Mouse (Mus musculus): Measurements from ENCODE around the gene Cyp2w1.
"Not testable (repeated sequence)": the region's sequence is repeated elsewhere in the genome, so short reads cannot be mapped to it uniquely, and the experiment has no call there.

The Cyp2w1 gene

GRCm38 (mm10) chr5:139383234-139383633 lies 30.8 kb downstream of the Cyp2w1 start:
- in situ Hi-C loops (cut with MboI, MseI) = no loop called here

DNA sequence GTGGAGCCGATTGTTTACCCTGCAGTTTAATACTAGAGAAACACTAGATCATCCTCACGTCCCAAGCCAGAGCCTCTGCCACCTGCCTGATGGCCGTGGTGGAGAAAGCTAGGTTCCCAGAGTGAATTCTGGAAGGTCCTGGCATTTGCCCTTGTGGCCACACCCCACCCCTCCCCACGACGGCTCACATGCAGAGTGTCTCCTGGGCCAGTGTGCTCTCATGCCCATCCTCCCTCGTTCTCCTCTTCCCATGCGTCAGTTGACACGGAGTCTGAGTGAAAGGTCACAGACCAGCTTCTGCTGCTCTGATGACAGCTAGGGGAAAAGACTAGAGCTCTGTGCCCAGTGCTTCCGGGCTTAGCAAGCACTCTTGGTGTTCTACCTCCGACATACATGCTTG lies 32.1 kb downstream of the Cyp2w1 start:
- in situ Hi-C loops (cut with MboI, MseI) = no loop called here

DNA sequence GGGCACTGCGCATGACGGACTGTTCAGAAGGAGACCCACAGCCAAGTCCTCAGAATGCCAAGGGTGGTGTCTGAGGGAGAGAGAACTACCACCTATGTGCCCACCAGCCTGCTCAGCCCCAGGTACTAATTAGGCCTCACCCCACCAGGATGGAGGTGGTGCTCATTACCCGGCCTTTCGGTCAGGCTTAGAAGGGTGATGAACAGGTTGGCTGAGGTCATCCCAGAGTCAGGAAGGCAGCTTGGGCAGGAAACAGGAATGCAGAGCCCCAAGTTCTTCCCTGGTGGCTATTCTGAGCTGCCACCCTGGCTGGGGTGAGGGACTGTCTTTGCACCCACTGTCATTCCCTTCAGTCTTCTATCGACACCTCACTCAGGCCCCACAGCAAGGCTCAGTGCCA lies 33.6 kb downstream of the Cyp2w1 start:
- in situ Hi-C loops (cut with MboI, MseI) = loop anchor here (5.0 kb wide), 1 partner anchor 1261 kb away; the partner anchor contains the start of gene Ttyh3

- in situ Hi-C loops (cut with MboI, MseI) = loop anchor here (5.0 kb wide), 1 partner anchor 1260 kb away; the partner anchor contains the start of gene Ttyh3
These were observed 35.1 kb downstream of the Cyp2w1 start for GRCm38 (mm10) chr5:139387329-139388194.

- in situ Hi-C loops (cut with MboI, MseI) = loop anchor here (5.0 kb wide), 1 partner anchor 1259 kb away; the partner anchor contains the start of gene Ttyh3
These were observed 35.8 kb downstream of the Cyp2w1 start for GRCm38 (mm10) chr5:139388195-139388570.

DNA sequence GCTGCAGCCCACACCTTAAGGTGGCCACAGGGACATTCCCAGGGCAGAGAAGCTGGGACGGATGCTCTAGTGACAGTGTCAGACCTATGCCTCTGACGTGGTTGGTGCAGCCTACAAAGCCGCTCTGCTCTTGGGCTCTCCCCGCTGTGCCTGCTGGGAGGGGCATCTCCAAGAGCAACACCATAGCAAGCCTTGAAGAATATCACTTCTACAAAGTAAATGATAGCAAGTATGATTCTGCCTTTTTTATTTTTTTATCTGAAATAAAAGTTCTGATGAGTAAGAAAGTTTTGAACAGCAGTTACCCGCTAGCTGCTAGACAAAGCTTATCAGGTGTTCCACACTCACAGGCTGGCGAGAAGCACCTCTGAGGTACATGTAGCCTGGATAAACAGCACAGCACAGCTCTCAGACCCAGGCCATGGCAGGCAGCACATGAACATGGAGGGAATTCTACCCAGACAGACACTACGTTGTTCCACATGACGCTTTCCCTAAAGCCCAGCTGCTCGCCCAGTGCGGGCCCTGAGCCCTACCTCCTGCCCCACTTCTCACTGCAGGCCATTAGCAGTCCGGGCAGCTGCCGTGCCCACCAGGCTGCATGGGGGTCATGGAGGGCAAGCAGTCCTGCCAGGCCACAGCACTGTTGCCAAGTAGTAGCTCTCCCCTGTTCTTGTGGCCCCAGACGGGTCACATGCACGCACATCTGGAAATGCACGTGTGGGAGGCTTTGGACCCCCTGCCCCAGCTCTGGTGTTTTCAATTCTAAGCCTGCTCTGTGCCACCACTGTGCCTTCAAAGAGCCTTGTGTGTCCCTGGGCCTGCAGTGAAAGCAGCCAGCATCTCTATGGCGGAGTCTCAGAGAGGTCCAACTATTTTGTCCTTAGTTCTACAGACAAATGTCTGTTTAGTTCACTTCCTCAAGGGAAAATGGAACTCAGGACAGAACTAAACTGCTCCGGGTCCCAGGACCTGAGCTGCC lies 36.6 kb downstream of the Cyp2w1 start:
- in situ Hi-C loops (cut with MboI, MseI) = loop anchor here (5.0 kb wide), 1 partner anchor 1258 kb away; the partner anchor contains the start of gene Ttyh3

- in situ Hi-C loops (cut with MboI, MseI) = loop anchor here (5.0 kb wide), 1 partner anchor 1258 kb away; the partner anchor contains the start of gene Ttyh3
These were observed 37.3 kb downstream of the Cyp2w1 start for GRCm38 (mm10) chr5:139389676-139390061.

DNA sequence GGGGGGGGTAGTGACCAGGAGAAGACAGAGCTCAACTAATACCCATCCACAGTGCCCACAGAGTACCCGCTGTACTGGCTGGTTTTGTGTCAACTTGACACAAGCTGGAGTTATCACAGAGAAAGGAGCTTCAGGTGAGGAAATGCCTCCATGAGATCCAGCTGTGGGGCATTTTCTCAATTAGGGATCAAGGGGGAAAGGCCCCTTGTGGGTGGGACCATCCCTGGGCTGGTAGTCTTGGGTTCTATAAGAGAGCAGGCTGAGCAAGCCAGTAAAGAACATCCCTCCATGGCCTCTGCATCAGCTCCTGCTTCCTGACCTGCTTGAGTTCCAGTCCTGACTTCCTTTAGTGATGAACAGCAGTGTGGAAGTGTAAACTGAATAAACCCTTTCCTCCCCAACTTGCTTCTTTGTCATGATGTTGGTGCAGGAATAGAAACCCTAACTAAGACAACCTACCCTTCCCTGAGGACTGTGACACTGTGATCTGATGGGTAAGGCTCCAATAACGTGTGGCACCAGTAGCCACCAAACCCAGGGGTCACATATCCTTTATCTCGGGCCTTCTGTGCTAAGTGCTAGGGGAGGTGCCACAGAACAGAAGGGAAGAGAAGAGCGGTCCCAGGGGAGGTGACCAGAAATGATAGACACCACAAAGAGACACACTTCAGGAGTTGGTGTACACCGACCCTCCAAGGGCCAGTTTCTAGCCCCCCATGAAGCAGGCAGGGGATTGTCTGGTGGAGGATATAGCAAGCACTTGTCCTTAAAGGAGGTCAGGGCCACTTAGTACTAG lies 38.1 kb downstream of the Cyp2w1 start:
- in situ Hi-C loops (cut with MboI, MseI) = not testable (repeated sequence)

GRCm38 (mm10) chr5:139391309-139391990 lies 39.0 kb downstream of the Cyp2w1 start:
- in situ Hi-C loops (cut with MboI, MseI) = no loop called here

GRCm38 (mm10) chr5:139392219-139393196 lies 40.1 kb downstream of the Cyp2w1 start:
- in situ Hi-C loops (cut with MboI, MseI) = no loop called here

- in situ Hi-C loops (cut with MboI, MseI) = no loop called here
These were observed 40.8 kb downstream of the Cyp2w1 start for GRCm38 (mm10) chr5:139393197-139393588.

DNA sequence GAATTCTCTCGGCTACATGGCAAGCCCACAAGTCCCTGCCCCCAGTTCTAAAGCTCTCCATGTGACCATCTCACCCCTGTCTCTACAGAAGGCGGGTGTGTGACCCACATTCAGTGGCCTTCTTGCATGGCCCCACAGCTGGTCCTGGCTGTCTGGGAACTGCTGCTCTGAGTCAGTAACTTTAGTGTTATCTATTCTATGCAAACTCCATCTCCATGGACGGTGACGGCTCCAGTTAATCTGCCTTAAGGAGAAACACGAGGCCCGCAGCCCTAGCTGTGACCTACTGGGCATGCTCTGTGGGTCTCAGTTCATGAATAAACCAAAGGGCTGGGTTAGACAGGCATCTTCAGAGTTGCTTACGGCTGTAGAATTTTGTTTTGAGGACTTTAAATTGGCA lies 42.0 kb downstream of the Cyp2w1 start:
- in situ Hi-C loops (cut with MboI, MseI) = no loop called here

DNA sequence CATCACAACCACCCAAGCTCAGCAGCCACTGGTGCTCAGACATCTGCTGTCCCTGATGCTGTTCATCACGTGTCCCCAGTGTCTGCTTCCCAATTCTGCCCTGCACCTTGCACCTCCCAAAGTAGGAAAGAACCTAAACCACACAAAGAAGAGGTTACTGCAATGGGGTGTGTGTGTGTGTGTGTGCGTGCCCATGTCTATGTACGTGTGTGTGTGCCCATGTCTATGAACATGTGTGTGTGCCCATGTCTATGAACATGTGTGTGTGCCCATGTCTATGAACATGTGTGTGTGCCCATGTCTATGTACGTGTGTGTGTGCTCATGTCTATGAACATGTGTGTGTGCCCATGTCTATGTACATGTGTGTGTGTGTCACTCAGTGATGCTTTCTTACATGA lies 43.1 kb downstream of the Cyp2w1 start:
- in situ Hi-C loops (cut with MboI, MseI) = no loop called here

GRCm38 (mm10) chr5:139397359-139397916 lies 45.0 kb downstream of the Cyp2w1 start:
- in situ Hi-C loops (cut with MboI, MseI) = no loop called here

DNA sequence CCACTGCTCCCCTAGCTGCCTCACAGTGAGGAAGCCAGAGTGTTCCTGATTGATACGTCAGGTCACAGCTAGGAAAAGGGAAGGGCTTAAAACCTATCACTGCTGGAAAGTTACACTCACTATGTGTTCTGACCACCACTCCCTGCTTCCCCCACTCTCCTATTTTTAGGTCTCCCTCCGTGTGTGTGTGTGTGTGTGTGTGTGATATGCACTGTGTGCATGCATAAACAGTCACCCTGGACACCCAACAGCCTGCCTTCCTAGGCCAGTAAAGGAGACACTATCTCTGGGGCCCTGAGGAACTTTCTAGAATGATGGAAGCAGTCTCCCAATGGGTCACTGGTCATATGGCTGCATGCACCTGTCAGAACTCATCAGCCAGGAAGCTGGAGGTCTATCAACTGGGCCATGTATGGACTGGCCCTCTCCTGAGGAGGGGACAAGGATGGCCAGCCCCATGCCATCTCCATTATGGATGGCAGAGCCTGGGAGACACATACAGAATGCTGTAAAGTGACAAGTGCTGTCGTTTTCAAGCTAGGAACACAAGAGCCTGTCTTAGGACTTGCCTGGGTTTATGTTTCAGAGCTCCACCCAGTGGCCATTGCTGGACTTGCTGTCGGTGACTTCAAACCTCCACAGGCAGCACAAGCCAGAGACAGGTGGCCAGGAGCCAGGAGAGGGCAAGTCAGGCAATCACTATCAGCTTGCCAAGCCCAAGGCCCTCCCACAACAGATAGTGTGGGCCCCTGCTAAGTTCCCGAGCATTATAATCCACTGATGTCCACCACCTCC lies 45.7 kb downstream of the Cyp2w1 start:
- in situ Hi-C loops (cut with MboI, MseI) = no loop called here

GRCm38 (mm10) chr5:139398786-139399185 lies 46.4 kb downstream of the Cyp2w1 start:
- in situ Hi-C loops (cut with MboI, MseI) = no loop called here

GRCm38 (mm10) chr5:139399991-139400390 lies 47.6 kb downstream of the Cyp2w1 start:
- in situ Hi-C loops (cut with MboI, MseI) = loop anchor here (5.0 kb wide), 1 partner anchor 43 kb away; no protein-coding TSS in a partner anchor

- in situ Hi-C loops (cut with MboI, MseI) = loop anchor here (5.0 kb wide), 1 partner anchor 45 kb away; no protein-coding TSS in a partner anchor
These were observed 49.7 kb downstream of the Cyp2w1 start for GRCm38 (mm10) chr5:139402106-139402505.

Data from regulatory T cell (primary cell).